Mouse (Mus musculus): ENCODE data around the gene Ftsj1.

Gene Ftsj1

DNA sequence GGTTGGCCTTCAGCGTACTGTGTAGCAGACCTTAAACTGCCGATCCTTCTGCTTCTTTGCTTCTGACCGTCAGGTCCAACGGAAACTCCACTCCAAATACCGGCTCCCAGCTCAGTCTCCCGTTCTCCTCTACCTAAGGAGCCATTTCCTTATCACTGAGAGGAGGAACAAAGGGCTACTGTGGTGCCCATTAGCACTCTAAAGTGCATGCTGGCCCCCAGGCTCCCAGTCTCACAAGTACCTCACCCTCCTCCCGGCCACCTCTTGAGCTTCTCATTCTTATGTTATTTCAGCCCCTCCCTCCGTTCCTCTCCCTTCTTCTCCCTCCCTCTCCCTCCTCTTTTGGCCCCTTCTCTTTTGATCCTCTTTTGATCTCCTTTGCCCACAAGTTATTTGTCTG is 32.6 kb downstream of the Ftsj1 start:
- 72% methylated on average over 8 of the region's 8 CpGs for WGBS

DNA sequence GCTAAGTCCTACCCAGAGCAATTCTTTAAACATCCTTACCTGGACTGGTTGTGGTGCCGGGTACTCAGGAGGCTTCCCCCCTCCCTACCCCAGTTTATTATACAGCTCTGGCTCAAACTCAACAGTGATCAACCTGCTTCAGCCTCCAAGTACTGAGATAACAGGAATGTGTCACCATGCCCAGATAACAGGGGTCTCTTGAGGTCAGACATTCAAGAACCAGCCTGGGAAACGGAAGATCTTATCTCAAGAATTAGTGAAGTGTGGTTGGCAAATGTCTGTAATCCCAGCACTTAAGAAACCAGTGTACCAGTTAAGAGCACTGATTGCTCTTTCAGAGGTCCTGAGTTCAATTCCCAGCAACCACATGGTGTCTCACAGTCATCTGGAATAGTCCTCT is 34.1 kb downstream of the Ftsj1 start:
- 58% methylated on average over 2 of the region's 2 CpGs for WGBS

DNA sequence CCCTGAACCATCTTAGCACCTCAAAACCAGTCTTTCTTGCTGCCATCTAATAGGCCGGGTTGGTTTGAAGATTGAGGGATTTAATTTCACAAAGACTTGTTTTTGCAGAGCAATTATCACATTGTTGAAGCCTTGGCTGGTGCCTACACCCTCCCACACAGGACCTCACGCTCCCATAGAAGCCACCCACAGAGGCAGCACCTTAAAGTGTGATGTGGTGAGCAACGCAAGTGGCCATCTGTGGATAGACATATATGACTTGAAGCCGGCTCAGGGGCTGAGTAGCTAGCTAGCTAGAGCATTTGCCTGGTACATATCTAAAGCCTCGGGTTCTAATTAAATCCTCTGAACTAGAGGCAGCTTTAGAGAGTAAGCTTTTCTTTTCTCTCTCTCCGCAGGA is 34.8 kb downstream of the Ftsj1 start:
- WGBS = 24% methylated on average over 6 of the region's 6 CpGs

DNA sequence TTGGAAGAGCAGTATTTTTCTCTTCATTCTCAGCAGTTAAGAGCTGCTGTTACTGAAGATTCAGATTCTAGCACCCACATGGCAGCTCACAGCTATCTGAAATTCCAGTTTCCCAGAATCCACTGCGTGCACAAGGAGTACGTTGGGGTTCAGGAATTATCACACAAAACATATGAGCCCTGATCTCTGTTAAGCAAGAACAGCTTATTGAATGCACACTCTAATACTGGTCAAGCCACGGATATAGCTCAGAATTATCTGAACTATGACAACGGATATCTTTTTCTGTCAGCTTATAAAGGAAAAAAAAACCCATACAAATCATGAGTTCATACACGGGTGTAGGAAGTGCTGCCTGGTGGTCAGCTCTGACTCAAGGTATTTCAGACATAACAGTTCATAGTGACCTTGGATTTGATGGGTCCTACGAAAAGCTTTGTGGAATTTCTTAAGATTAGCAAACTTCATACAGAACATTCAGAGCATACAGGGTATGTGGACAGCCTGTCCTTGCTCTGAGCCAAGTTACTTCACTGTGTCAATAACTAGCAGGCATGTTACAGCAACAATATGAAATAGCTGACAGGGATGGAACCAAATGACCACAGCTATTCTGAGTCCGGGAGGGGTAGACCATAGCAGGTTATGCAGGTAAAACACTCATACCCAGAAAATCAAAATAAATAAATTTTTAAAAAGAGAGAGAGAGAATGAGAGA is 40.6 kb downstream of the Ftsj1 start:
- 82% methylated on average over 7 of the region's 7 CpGs for WGBS

DNA sequence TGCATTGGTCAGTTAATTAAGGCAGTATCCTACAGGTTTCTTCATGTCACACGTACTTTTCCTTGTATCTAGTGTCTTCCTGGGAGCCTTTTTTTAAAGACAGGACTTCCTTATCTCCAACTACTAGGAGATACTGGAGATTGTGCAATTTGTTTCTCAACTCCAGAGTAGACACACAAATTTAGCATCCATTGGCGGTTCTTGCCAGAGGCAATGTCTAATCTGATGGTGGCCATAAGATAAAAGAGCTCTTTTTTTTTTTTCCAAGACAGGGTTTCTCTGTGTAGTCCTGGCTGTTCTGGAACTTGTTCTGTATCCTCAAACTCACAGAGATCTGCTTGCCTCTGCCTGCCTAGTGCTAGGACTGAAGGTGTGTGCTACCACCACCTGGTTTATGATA is 42.5 kb downstream of the Ftsj1 start:
- 81% methylated on average over 2 of the region's 2 CpGs for WGBS

DNA sequence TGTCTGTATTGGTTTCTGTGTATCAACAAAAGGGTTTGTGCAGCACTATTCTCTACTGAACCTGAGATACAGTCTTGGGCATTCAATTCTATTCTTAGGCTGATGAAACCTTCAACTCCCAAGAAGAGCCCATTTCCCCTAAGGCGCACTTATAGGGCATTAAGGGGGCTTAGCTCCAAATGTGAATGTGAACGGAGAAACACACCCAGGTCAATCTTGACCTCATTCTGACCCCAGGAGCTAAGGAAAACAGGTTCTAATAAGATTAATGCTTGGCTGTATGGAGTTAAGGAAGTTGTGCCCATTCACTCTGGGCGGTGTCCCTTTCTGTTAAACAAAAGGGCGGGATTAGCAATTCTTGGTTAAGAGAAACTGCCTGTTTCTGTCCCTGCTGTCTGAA is 45.0 kb downstream of the Ftsj1 start:
- WGBS = 35% methylated on average over 4 of the region's 4 CpGs

DNA sequence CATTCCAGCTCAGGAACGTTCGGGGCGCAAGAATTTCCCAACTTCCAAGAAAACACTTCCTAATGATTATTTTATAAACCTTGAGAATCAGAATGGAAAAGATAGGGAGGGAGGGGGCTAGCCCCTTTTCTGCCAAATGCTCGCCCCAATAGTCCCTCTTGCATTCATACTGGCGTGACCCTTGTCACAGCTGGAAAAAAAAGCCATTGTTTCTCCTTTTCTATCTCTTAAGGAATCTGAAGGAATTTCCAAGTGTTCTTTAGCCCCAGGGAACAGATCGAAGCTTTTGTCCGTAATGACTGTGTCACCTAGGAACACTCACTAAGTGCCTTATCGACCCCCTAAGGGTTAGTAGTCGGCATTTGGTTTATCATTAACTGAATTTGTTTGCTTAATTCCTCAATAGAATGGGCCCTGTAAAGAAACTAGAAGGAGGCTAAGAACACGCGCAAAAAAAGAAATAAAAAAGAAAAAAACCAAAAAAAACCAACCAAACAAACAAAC is 45.5 kb downstream of the Ftsj1 start:
- WGBS = 8% methylated on average over 11 of the region's 11 CpGs

DNA sequence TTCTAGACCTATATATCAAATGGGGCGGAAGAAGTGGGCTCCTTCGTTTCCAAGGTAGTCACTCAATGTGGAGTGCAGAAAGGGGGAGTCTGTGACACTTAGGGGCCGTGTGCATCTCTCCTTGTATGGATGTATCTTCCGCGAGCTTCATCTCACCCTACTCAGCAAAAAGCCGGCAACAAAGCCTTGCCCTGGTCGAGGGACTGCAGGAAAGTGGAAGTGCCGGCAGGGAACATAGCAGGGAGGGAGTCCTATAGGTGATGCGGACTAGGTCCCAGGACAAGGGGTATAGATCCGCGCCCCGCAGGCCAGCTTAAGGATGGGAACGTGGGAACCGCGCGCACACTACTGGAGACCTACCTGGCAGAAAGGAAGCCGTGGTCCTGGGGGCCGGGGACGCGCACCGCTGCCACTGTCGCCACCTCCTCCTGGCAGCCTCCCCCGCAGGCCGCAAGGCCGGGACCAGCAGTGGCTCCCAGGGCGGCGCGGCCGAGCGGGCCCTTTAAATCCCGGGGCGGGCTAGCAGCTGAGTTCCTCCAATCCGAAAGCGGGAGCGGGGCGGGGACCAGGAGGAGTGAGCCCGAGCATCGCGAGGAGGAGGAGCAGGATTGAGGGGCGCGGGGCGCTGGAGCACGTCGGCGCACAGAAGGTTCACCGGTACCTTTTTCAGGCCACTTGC is 46.1 kb downstream of the Ftsj1 start, which contains the start of gene Porcn:
Gene Porcn (minus strand): TSS at position 511 of the 679 bp plus-strand sequence.
- WGBS = under 1% methylated on average over 38 of the region's 46 CpGs

DNA sequence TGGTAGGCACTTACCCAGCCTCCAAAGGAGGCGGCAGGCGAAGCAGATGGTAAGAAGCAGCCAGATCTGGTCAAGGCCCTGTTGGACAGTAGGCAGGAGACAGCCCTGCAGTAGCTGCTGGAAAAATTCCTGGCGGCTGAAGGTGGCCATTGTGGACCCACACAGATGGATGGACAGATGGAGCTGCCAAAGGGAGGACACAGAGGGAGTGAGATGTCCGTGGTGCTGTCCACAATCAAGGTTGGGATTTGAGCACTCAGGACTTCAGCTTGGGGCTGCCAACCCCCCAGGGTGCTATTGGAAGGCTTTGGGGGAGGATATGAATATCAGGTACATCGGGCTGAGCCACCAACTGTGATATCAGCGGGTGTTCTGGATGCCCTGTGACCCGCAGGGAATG is 46.7 kb downstream of the Ftsj1 start:
- WGBS = 20% methylated on average over 7 of the region's 7 CpGs

DNA sequence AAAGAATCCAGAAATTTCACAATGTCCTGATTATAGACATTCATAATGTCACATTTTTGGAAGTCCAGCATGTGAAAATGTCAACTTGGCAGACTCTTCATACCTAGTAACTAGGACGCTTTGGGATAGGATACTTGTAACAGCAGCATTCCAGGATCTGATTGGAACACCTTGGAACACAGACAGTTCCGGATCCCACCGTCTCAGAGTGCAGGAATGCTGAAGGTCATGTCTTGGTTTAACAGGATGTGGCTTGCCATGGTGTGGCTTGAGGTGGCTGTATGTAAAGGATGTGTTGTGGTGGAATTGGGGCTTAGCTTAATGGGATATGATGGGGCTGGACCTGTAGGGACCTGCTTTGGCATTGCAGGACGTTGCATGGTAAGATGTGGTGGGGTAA is 47.1 kb downstream of the Ftsj1 start:
- 57% methylated on average over 4 of the region's 4 CpGs for WGBS

DNA sequence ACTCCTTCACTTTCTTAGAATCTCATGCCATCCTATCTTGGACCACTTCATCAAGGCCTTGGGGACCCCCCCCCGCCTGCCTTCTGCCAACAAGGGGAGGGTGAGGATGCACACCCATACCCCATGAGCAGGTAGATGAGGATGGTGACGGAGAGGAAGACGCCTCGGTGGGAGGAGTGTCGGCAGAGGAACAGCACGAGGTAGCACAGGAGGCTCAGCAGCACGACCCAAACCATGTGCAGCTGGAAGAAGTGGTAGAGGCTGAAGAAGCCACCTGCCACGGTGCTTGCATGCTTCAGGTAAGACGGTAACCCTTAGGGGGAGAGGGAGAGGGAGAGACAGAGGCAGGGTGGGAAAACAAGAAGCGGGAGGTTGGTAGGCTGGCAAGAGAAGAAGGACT is 48.1 kb downstream of the Ftsj1 start:
- WGBS = 78% methylated on average over 10 of the region's 10 CpGs

DNA sequence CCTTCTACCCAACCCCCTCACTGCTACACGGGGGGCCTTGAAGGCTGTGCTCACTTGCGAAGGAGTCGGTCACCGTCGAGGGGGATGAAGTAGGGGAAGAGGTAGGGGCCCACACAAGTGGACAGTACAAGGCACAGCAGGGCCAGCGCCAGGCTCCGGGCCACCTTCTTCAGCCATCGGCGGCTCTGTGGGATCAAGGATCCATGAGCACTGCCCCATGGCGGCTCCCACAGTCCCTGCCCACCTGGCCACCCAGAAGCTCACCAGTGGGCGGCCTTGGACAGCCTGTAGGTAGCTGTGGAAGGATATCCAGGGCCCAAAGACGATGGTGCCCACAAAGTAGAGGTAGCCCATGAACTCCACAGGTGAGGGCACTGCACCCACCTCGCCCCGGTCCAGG is 49.1 kb downstream of the Ftsj1 start:
- WGBS = 80% methylated on average over 11 of the region's 14 CpGs

DNA sequence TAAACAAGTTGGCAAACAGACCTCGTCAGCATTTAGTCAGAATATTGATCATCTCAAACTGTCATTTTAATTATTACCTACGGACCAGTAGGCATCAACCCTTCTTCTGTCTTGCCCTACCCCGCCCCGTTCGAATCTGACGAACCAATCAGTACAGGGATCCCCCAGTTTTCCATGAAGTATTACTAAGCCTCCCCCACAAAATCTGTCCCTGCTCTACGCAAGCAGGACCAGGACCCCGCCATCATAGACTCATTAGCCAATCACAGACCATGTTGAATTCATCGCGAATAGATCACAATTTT is 58.8 kb downstream of the Ftsj1 start, which contains the start of gene Ebp:
Gene Ebp (minus strand): TSS at position 94 of the 305 bp plus-strand sequence.
- WGBS = 4% methylated on average over 10 of the region's 10 CpGs

DNA sequence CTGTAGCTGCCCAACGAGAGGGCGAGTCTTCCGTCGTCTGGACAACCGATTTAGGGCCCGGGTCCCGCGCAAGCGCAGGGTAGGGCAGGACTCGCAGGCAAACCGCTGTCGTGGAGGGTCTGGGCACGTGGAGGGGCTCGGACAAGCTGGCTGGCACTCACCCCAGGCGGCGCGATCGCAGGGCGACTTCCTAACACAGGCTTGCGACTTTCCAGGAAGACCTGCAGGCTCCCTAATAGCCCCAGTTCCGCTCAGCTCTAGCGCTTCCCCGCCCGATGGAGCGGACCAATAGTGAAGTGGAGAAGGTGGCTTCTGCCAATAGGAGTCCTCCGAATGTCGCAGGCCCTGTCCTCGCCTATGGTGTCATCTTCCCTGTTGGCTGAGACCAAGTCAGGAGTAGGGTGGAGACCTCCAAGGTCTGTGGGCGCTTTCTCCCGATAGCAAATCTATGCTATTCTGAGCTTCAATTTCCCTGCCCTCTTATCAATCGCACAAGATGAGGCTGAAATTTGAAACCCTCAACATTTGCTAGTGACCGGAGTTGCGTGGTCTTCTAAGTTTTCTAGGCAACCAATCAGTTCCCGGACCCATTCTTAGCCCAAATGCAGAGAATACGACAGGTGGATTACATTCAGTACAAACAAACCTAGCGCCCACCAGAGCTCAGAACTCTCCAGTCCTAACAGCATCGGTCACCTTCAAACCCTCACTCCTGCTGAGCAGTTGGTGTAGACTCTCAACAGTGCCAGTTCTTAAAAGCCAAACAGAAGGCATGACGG is 59.4 kb downstream of the Ftsj1 start:
- 6% methylated on average over 38 of the region's 38 CpGs for WGBS

DNA sequence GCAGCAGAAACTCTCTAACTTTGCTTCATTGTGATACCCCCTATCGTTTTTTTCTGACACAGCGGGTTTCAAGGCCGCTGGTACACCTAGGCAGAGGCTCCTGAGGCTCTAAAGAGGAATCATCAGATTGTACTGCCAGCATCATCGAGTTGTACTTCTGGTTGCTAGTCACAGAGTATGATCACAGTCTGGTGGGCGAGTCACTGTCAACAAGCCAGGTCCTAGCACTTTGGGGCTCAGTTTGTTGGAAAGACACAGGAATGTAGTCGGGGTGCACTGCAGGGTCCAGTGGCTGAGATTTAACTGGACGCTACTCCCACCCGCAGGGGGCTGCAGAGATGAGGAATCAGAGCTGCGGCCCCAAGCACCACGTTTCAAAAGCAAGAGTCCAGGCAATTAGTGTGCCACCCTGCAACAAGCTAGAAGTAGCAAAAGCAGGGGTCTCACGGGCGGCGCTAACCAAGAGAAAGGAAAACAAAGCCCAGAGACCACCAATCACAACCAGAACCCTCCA is 60.0 kb downstream of the Ftsj1 start:
- 1% methylated on average over 13 of the region's 13 CpGs for WGBS
